Mouse (Mus musculus): ENCODE results near the gene Brk1. TPM values are rescaled to one million over a fixed set of nuclear protein-coding genes. Genes with fewer than 3 reads are reported as not detected.

The Brk1 gene
- polyA plus RNA-seq (2021; fragmentation: Nextera tagmentation), result 214 and 247 TPM in 2 replicates
- long read RNA-seq, experiment 1, transcript Brk1-201 (3 exons, 1,095 nt), result major isoform, 246 of 260 reads
- long read RNA-seq, experiment 1, partial matches to known transcripts, result 9 of 260 reads
- long read RNA-seq, experiment 1, other reads (novel, unspliced or antisense), result 5 of 260 reads
- long read RNA-seq, experiment 2, transcript Brk1-201 (3 exons, 1,095 nt), result major isoform, 85 of 93 reads
- long read RNA-seq, experiment 2, partial matches to known transcripts, result 1 of 93 reads
- long read RNA-seq, experiment 2, other reads (novel, unspliced or antisense), result 7 of 93 reads

DNA sequence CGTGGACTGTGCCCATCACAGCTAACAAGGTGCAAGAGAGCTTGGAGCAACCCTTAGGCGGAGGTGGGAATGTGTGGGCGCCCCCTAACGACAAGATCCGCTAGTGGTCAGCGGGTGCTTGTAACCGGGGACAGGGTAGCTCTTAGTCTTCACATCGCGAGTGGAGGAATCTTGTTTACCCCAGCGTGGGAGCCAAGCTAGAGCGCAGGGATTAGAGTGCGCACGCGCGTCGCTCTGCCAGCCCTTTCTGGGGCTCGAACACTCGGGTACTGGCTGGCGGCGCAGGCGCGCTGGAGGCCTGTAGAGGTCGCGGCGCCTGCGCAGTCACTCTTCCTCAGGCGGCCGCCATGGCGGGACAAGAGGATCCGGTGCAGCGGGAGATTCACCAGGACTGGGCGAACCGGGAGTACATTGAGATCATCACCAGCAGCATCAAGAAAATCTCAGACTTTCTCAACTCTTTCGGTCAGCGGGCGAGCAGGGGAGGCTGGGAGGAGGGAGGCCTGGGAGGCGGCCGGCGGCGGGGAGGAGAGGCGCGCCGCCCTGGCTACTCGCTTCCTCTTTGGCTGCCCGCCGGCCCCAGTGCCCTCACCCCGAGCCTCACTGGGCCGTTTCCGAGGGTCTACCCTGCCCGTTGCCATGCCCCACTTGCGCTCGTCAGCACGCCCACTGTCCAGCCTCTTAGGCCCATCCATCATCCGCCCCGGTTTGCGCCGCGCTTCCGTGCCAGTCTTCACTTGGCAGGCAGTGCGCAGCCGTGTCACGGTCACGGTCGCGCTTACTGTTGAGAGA lies at the start of gene Brk1:
Gene Brk1, plus strand, starts transcription at position 341 of the 792 bp plus-strand sequence.

DNA sequence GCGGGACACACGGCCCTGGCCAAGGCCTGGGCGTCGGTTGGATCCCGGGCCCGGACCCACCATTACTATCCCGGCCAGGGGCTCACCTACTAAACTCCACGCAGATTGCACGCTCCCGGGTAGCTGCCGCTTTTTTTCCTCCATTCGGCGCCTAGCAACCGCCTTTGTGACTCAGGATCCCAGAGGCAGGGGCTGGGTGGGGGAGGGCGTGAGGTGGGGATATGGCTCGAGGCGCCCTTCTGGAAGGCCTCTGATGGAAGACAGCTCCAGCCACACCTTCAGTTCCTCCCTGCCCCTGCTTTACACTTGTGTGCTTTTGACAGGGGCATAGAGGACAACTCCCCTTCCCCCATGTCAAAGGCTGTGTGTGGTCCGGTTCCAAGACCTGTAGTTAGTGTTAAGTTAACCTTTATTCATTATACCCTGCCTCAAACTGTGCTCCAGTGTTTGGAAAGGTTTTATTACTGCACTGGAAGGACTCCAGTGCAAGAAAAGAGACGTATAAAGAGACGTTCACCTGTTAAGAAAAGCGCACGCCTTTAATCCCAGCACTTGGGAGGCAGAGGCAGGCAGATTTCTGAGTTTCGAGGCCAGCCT lies 3.9 kb upstream of the Brk1 start, which contains the start of gene Fancd2os:
Gene Fancd2os, minus strand, starts transcription at position 173 of the 597 bp plus-strand sequence.

DNA sequence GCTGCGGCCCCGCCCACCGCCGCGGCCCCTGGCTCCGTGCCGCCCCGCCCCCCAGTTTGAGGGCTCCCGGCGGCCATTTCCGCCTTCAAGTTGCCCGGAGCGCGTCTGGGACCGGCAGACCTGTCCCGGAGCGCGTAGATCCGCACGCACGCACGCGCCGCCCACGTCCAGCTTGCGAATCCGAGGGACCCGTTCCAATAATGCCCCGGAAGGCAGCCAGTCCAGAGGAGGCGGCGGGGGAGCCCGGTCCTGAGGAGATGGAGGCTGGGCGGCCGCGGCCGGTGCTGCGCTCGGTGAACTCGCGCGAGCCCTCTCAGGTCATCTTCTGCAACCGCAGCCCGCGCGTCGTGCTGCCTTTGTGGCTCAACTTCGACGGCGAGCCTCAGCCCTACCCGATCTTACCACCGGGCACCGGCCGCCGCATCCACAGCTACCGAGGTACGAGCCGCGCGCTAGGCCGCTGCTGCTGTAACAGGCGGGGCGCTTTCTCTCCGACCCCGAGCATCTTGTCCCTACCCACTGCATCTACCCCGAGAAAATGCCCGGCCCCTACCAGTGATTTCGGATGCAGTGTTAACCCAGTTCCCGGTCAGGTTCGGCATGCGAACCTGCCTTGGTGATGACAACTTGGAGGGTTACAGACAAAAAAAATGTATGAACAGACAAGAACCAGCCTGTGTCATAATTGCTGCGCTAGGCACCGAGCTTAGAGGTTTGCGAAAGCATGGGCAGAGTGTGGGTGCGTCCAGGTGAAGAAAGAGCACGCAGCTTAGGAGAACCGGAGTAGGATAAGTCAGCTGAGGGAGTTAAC lies 19.6 kb downstream of the Brk1 start, which contains the start of gene Vhl:
Gene Vhl, plus strand, starts transcription at position 19 of the 811 bp plus-strand sequence.

DNA sequence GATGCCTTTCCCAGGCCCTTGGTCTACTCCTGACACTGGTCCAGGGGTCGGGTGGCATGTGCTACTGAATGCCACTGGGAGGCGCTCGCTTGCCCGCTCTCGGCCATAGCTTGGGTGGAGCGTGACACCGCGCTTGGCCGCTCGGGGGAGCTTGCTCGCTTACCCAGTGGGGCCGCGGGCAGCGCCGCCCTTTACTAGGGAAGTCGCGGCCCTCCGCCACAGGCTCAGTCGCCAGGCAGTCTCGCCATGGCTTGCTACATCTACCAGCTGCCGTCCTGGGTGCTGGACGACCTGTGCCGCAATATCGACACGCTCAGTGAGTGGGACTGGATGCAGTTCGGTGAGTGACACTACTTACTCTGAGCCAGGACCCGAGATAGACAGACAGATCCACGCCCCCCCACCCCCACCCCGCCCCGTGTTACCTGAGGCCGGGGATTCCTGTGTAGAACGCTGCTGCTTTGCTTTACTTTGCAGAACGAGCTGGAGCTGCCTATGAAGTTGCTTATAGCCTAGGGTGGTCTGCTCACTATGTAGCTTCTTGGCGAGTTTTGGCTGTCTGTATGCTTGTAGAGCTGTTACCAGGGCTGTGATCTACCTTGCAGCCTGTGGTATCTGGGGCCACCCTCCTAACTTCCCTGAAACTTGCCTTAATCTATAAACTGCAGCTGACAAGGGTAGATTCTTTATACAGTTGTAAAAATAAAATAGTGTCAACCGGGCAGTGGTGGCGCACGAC lies 33.9 kb downstream of the Brk1 start, which contains the start of gene Irak2:
Gene Irak2, plus strand, starts transcription at position 166 of the 739 bp plus-strand sequence.

Other genes starting within 250 kb of the Brk1 start
- 17.7 and 21.4 TPM in 2 replicates for gene Tada3, start 226.9 kb upstream of the Brk1 start, polyA plus RNA-seq (2021; fragmentation: Nextera tagmentation)
- 419 and 427 TPM in 2 replicates for gene Arpc4, start 226.7 kb upstream of the Brk1 start, polyA plus RNA-seq (2021; fragmentation: Nextera tagmentation)
- gene Ttll3, start 215.5 kb upstream of the Brk1 start, polyA plus RNA-seq (2021; fragmentation: Nextera tagmentation), result 3.6 and 4.0 TPM in 2 replicates
- 23.8 and 27.5 TPM in 2 replicates for gene Rpusd3, start 185.4 kb upstream of the Brk1 start, polyA plus RNA-seq (2021; fragmentation: Nextera tagmentation)
- 0.20 TPM in 1 of 2 replicates, not detected in the other for gene Cidec, start 169.0 kb upstream of the Brk1 start, polyA plus RNA-seq (2021; fragmentation: Nextera tagmentation)
- gene Jagn1, start 162.2 kb upstream of the Brk1 start, polyA plus RNA-seq (2021; fragmentation: Nextera tagmentation), result 85.2 and 90.9 TPM in 2 replicates
- gene Il17re, start 146.3 kb upstream of the Brk1 start, polyA plus RNA-seq (2021; fragmentation: Nextera tagmentation), result 0.20 and 2.7 TPM in 2 replicates
- 5.7 and 5.8 TPM in 2 replicates for gene Il17rc, start 133.3 kb upstream of the Brk1 start, polyA plus RNA-seq (2021; fragmentation: Nextera tagmentation)
- 79.6 and 80.0 TPM in 2 replicates for gene Creld1, start 121.5 kb upstream of the Brk1 start, polyA plus RNA-seq (2021; fragmentation: Nextera tagmentation)
- gene Prrt3, start 102.8 kb upstream of the Brk1 start, polyA plus RNA-seq (2021; fragmentation: Nextera tagmentation), result 20.0 and 25.5 TPM in 2 replicates
- 95.3 and 96.8 TPM in 2 replicates for gene Emc3, start 73.1 kb upstream of the Brk1 start, polyA plus RNA-seq (2021; fragmentation: Nextera tagmentation)
- gene Fancd2, start 73.1 kb upstream of the Brk1 start, polyA plus RNA-seq (2021; fragmentation: Nextera tagmentation), result 1.3 and 1.9 TPM in 2 replicates
- gene Fancd2os, start 4.1 kb upstream of the Brk1 start, polyA plus RNA-seq (2021; fragmentation: Nextera tagmentation), result 0.35 and 0.69 TPM in 2 replicates
- gene Vhl, start 19.2 kb downstream of the Brk1 start, polyA plus RNA-seq (2021; fragmentation: Nextera tagmentation), result 41.5 and 43.3 TPM in 2 replicates
- gene Irak2, start 33.7 kb downstream of the Brk1 start, polyA plus RNA-seq (2021; fragmentation: Nextera tagmentation), result 14.3 and 15.4 TPM in 2 replicates
- 0.83 TPM in 2 replicates for gene Tatdn2, start 92.3 kb downstream of the Brk1 start, polyA plus RNA-seq (2021; fragmentation: Nextera tagmentation)
- gene Ghrl, start 115.1 kb downstream of the Brk1 start, polyA plus RNA-seq (2021; fragmentation: Nextera tagmentation), result not detected in 2 replicates
- gene Sec13, start 136.0 kb downstream of the Brk1 start, polyA plus RNA-seq (2021; fragmentation: Nextera tagmentation), result 151 and 168 TPM in 2 replicates